Mouse (Mus musculus): ENCODE data around the gene Hoxc6.

GRCm38 (mm10) chr15:102976631-102977422, 21.2 kb upstream of the Hoxc6 start:
- TF ChIP-seq CTCF (IDR thresholded peaks at IDR 0.05; ENCODE audit: low read depth) = no peak
- TF ChIP-seq EP300 (IDR thresholded peaks at IDR 0.05; ENCODE audit: low read depth) = no peak

Measured in liver, postnatal 0 days (tissue).